Mouse (Mus musculus) heart, adult 2 months (tissue): ENCODE results near the gene Sema4c.

Experiments
- CTCF ChIP-seq: fragments of 200-600 bp; IDR thresholded peaks from 2 replicates; pipeline ENCODE4 v1.8.1; 2022; ENCODE audit warnings: antibody characterized with exemption, mild to moderate bottlenecking, moderate library complexity
- POLR2A ChIP-seq: fragments of 200-500 bp; IDR thresholded peaks from 2 replicates; pipeline ENCODE4 v1.6.1; 2011; ENCODE audit warnings: mild to moderate bottlenecking, low read depth, low read length, control low read depth; ENCODE audit not compliant: insufficient read depth

DNA sequence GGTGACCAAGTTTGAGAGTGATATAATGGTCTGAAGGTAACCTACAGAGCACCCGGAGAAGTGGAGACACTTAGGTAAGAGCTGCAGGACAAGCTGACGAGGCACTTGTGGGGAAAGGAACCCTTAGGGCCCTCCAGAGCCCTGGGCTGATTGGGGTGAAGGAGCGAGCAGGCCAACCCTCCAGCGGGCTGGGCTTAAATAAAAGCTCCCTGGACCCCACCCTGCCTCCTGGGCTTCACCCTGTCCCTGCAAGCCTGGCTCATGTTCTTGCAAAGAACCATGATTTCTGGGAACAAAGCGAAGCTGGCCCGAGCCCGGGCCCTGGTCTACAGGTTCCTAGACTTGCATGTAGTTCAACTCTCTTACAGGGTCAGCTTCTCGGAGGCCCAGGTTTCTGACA, 15.4 kb upstream of the Sema4c start:
- TF ChIP-seq CTCF (no peak), POLR2A (no peak)
